Mouse (Mus musculus) urinary bladder, adult 18-20 months (tissue): ENCODE data around the gene Jmjd6.
A peak's percentile ranks its signal among the peaks of the same experiment; 100 is the strongest.
"Not testable (repeated sequence)": the region's sequence is repeated elsewhere in the genome, so short reads cannot be mapped to it uniquely, and the experiment has no call there.

Experiments used
- DNase-seq, 2 experiments: peaks; one replicate each; pipeline ENCODE4 v3.0.0; 2022; ENCODE audit warnings: low spot score in 2 of 2, mixed read lengths in 2 of 2

Gene Jmjd6

GRCm38 (mm10) chr11:116851576-116852290 lies 8.5 kb upstream of the Jmjd6 start:
- no peak for DNase-seq

- DNase-seq: no peak
Measured at GRCm38 (mm10) chr11:116850833-116851477, 7.7 kb upstream of the Jmjd6 start.

- DNase-seq: no peak
Measured at GRCm38 (mm10) chr11:116850085-116850484, 6.8 kb upstream of the Jmjd6 start.

DNA sequence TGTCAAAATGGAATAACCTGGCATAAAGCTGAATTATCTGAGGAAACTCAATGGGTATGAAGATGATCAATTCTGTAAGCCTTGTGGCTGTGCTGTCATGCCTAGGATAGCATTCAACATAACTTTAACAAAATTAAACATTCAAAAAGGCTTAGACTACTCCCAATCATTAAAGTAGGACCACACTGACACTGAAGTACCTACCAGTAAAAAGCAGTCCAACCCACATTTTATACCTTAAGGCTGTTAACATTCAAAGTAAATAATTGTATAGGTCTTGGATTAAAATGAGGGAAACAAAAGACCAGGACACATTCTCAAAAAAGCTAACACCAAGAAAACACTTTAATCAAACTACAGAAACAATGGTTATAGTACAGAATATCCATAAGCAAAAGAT lies 6.3 kb upstream of the Jmjd6 start:
- DNase-seq: no peak

- not testable (repeated sequence) for DNase-seq
Measured at GRCm38 (mm10) chr11:116848877-116849178, 5.6 kb upstream of the Jmjd6 start.

GRCm38 (mm10) chr11:116848086-116848876 lies 5.0 kb upstream of the Jmjd6 start:
- DNase-seq: no peak

- no peak for DNase-seq
Measured at GRCm38 (mm10) chr11:116847187-116848085, 4.2 kb upstream of the Jmjd6 start.

DNA sequence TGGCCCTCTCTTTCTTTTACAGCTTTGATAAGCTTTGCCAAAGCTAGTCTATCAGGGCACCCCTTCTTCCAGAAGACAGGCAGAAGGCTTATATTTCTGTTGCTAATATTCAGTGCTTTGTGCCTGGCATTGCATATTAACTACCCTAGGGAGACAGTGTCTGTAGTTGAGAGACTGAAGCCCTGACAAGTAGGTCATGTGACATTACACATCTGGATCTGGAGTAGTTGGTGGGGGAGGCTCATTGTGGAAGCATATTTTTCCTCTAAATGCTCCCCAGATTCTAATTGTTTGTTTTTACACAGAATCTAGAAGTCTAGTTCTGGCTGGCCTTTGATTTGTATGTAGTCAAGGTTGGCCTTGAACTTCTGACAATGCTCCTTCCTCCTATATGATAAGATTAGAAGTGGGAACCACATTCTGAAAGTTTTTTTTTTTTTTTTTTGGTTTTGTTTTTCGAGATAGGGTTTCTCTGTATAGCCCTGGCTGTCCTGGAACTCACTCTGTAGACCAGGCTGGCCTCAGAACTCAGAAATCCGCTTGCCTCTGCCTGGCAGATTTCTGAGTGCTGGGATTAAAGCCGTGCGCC lies 3.4 kb upstream of the Jmjd6 start:
- no peak for DNase-seq

DNA sequence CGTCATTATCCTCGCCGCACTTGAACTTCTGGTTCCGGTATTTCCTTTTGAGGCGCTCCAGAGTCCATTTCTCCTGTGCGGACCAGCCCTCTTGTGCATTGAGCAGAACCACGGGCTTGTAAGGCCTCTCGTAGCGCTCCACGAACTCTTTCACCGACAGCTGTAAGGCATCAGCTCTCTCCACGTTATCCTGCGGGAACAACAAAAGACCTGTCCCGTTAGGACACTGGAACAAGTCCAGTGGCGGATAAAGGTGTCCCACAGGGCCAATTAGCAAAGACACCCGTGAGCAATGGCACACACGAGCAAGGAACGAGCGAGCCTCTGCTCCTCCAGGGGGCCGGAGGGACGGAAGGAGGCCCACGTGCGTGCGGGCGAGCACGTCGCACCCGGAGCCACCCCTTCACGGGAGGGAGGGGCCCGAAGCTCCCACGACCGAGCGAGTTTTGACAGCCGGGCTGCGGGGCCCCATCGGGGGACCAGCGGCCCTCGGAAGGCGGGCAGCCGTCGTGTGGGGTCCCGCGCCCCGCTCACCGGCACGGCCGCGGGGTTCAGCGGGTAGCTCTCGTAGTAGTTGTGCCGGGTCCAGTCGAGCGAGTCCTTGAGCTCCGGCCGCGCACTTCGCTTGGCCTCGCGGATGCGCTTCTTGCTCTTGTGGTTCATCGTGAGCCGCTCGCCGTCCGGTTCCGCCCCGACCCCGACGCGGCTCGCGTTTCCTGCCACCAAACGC lies 553 bp downstream of the Jmjd6 start:
- DNase-seq: peak; percentile 50 to 60

GRCm38 (mm10) chr11:116840748-116841147 lies 2.5 kb downstream of the Jmjd6 start:
- DNase-seq: no peak

- no peak for DNase-seq
Measured at GRCm38 (mm10) chr11:116839601-116840000, 3.6 kb downstream of the Jmjd6 start.

- no peak for DNase-seq
Measured at GRCm38 (mm10) chr11:116838936-116839335, 4.3 kb downstream of the Jmjd6 start.

DNA sequence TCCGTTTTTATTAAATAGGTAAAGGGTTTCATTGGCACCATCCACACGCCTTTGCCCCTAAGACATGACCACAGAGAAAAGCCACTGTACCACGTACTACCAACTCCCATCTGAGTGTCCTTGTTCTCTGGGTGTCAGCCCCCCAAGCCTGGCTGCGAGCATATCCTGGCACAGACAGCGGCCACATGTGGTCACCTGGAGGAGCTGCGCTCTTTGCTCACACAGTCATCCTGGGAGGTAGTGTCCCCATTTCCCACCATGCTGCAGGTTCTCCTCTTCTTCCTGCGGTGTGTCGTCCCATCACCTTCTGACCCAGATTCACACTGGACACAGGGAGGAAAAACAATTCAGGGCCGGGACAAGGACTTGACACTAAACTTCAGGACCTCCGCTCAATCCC lies 5.8 kb downstream of the Jmjd6 start:
- no peak for DNase-seq

- no peak for DNase-seq
Measured at GRCm38 (mm10) chr11:116836283-116836682, 7.0 kb downstream of the Jmjd6 start.

- no peak for DNase-seq
Measured at GRCm38 (mm10) chr11:116834954-116835353, 8.3 kb downstream of the Jmjd6 start.

DNA sequence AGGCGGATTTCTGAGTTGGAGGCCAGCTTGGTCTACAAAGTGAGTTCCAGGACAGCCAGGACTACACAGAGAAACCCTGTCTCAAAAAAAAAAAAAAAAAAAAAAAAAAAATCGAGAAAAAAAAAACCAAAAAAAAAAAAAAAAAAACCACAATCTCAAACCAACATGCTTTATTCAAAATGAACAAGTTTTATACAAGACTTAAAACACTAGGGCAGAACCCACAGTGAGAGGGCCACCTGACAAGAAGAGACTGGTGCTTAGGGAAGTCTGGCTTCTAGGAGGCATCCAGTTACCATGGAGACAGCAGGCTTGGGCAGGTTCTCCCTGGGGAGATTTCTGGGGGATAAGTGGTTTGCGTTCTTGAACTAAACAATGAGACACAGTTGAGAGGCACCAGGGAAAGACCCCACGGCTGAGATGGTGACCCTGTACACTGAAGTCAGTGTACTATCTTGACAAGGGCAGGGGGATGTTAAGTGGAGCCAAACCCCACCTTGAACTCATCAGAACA lies 11.0 kb downstream of the Jmjd6 start:
- no peak for DNase-seq

- peak; percentile 73 to 74 for DNase-seq
Measured at GRCm38 (mm10) chr11:116827534-116828165, 15.6 kb downstream of the Jmjd6 start, which contains the start of gene Mxra7. TSS of gene Mxra7 (minus strand) at chr11:116828046.

DNA sequence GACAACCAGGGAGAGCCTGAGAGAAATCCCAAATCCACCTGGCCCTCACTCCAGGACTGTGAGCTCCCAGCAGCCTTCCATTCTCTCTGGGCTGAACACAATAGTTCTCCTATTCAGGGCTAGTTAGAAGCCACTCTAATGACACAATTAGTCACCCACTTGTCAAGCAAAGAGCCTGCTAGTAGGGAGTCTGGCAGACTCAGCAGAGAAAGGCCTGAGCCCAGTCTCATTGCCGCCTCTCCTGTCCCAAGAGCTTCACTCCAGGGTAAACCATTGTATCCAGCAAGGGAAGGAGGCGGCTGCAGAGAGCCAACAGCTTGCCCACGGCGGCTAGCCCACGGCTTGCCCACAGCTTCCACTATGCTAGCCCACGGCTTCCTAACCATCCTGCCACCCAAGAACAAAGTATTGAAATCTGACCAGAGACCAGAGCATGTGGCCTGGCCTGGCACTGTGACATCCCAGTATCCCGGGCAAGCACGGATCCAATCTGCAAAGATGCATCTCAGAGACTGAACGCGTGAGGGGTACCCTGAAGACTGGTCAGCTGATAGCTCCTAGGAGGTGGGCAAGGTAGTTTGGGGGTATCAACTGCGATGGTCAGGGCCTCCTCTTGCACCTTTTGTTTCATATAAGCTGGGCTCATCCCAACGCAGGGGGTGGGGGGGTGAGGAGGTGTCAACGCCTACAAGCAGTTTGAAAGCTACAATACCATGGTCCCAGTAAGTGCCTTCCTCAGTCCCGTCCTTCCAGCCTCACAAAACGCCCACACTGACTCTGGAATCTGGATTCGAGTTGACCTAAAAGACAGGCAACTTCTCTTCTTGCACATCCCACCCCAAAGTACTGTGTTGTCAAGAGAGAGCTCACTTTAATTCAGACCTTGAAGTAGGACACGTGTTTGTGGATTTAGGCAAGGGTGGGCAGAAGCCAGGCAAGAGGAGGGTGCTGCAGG lies 16.4 kb downstream of the Jmjd6 start:
- DNase-seq: no peak

GRCm38 (mm10) chr11:116825230-116825629 lies 18.0 kb downstream of the Jmjd6 start:
- DNase-seq: no peak
